Mouse (Mus musculus) inflammation-experienced regulatory T-cells, adult 16 weeks (primary cell): Measurements from ENCODE around the gene Tbxas1. TPM values are rescaled to one million over a fixed set of nuclear protein-coding genes. Genes with fewer than 3 reads are reported as not detected.

Experiments used
- polyA plus RNA-seq: library from polyadenylated mRNA; unstranded; fragments of 100-300 nt; shearing (Covaris generic); gene quantifications from one replicate; pipeline ENCODE4 v1.2.1, GENCODE M21; 2017

Gene Tbxas1
- 1.4 TPM for polyA plus RNA-seq

GRCm38 (mm10) chr6:38875258-38876070, at the start of gene Tbxas1:
Gene Tbxas1, plus strand, starts transcription at chr6:38875404.

GRCm38 (mm10) chr6:38876071-38876911, 1.1 kb downstream of the Tbxas1 start, which contains the start of gene Hipk2:
Gene Hipk2, minus strand, starts transcription at chr6:38876165.

GRCm38 (mm10) chr6:39117584-39118455, 242.6 kb downstream of the Tbxas1 start, which contains the start of gene Parp12:
Gene Parp12, minus strand, starts transcription at chr6:39118349.

Other genes starting within 250 kb of the Tbxas1 start
- not detected for gene Klrg2, start 238.2 kb upstream of the Tbxas1 start, polyA plus RNA-seq
- gene Clec2l, start 212.3 kb upstream of the Tbxas1 start, polyA plus RNA-seq: not detected
- gene Hipk2, start 761 bp downstream of the Tbxas1 start, polyA plus RNA-seq: 10.5 TPM
- gene Parp12, start 242.9 kb downstream of the Tbxas1 start, polyA plus RNA-seq: 1.9 TPM